ENCODE assay signal across 31 mouse cellular contexts in genomic region chr9:70782191-70782590, GRCm38 (mm10).
DNase-seq lines count a peak whose midpoint lies in the region; ATAC-seq lines count a peak whose summit lies in the region.
"Had no signal": no experiment of that assay in that cellular context is flagged by ENCODE, and none has a peak within 500 bp of the region (broad histone marks: within the 10 kb centered on the region; RNA-seq: fewer than 3 reads in every experiment).

No protein-coding gene starts in this region.

- no peak for ATAC-seq in embryonic facial prominence, embryonic 11.5 days (replicated peaks; ENCODE audit: insufficient number of reproducible peaks, low FRiP score, low TSS enrichment, low read depth)
- ATAC-seq: forebrain, embryonic 15.5 days; intestine, postnatal 0 days had no signal

- H3K27ac ChIP-seq in embryonic facial prominence, embryonic 11.5 days (replicated peaks; ENCODE audit: low read depth, low read length): no peak overlapping the region
- no peak overlapping the region for H3K27ac ChIP-seq in embryonic facial prominence, embryonic 10.5 days (replicated peaks)
- H3K27ac ChIP-seq: forebrain, embryonic 10.5 days; forebrain, embryonic 15.5 days; gastrocnemius, adult 2 months; hindbrain, embryonic 13.5 days; limb, embryonic 10.5 days; limb, embryonic 15.5 days; liver, embryonic 13.5 days; macrophage; stomach, embryonic 15.5 days had no signal

- peak; percentile 9 for DNase-seq in embryonic facial prominence, embryonic 11.5 days (ENCODE audit: low spot score)
- no peak for DNase-seq in embryonic facial prominence, embryonic 10.5 days (ENCODE audit: low spot score)
- DNase-seq in cerebellum, adult 18-20 months: peak; percentile 32 to 40
- DNase-seq in cerebellum, postnatal 10 days: peak; percentile 57 to 61
- no peak for DNase-seq in ovary, postnatal 36 days (ENCODE audit: low spot score)
- no peak for DNase-seq in thymus, postnatal 14 days
- no peak for DNase-seq in adrenal gland, postnatal 10 days
- DNase-seq: adrenal gland, adult 8-10 months; gastrocnemius, adult 2 months; gastrocnemius, postnatal 36 days; heart, adult 18-20 months; heart, postnatal 4 days; kidney, adult 9 months; kidney, postnatal 14 days; layer of hippocampus, adult 9-11 months; liver, embryonic 13.5 days; lung, adult 2 months; lung, postnatal 10 days; retina, postnatal 1 day; right cerebral cortex, postnatal 25 days; thymus, postnatal 25 days had no signal

- H3K4me1 ChIP-seq in embryonic facial prominence, embryonic 11.5 days (ENCODE audit: control insufficient read depth, insufficient read depth, low read length): no peaks in the 10 kb centered on the region
- H3K4me1 ChIP-seq in embryonic facial prominence, embryonic 10.5 days: no peaks in the 10 kb centered on the region
- H3K4me1 ChIP-seq: forebrain, embryonic 15.5 days; hindbrain, embryonic 13.5 days; limb, embryonic 10.5 days; limb, embryonic 15.5 days; stomach, embryonic 15.5 days had no signal

- no peaks in the 10 kb centered on the region for H3K27me3 ChIP-seq in embryonic facial prominence, embryonic 11.5 days (ENCODE audit: control insufficient read depth, insufficient read depth, low read length)
- no peaks in the 10 kb centered on the region for H3K27me3 ChIP-seq in embryonic facial prominence, embryonic 10.5 days (replicated peaks; ENCODE audit: low read depth, poor library complexity, severe bottlenecking)
- H3K27me3 ChIP-seq: forebrain, embryonic 15.5 days; hindbrain, embryonic 13.5 days; limb, embryonic 15.5 days; liver, embryonic 13.5 days; stomach, embryonic 15.5 days had no signal

- H3K36me3 ChIP-seq in embryonic facial prominence, embryonic 11.5 days (replicated peaks; ENCODE audit: control insufficient read depth, insufficient read depth, low read depth, low read length): no peaks in the 10 kb centered on the region
- peaks cover 21% of the 10 kb centered on the region for H3K36me3 ChIP-seq in embryonic facial prominence, embryonic 10.5 days (replicated peaks)

- H3K4me3 ChIP-seq in embryonic facial prominence, embryonic 11.5 days (ENCODE audit: low read depth, low read length): no peak overlapping the region
- H3K4me3 ChIP-seq in embryonic facial prominence, embryonic 10.5 days: no peak overlapping the region
- H3K4me3 ChIP-seq: forebrain, embryonic 10.5 days; forebrain, embryonic 15.5 days; gastrocnemius, adult 2 months; hindbrain, embryonic 13.5 days; limb, embryonic 10.5 days; limb, embryonic 15.5 days; liver, embryonic 13.5 days; stomach, embryonic 15.5 days had no signal

- 64% methylated on average over 3 of the region's 3 CpGs for WGBS in embryonic facial prominence, embryonic 11.5 days
- WGBS in embryonic facial prominence, embryonic 10.5 days: 64% methylated on average over 3 of the region's 3 CpGs

- H3K9ac ChIP-seq in embryonic facial prominence, embryonic 11.5 days (replicated peaks; ENCODE audit: low read length): no peak overlapping the region
- H3K9ac ChIP-seq: forebrain, embryonic 15.5 days; hindbrain, embryonic 13.5 days; limb, embryonic 15.5 days; liver, embryonic 13.5 days; stomach, embryonic 15.5 days had no signal

- H3K9me3 ChIP-seq in embryonic facial prominence, embryonic 11.5 days (replicated peaks; ENCODE audit: control insufficient read depth, low read length): no peaks in the 10 kb centered on the region
- H3K9me3 ChIP-seq in embryonic facial prominence, embryonic 10.5 days: no peaks in the 10 kb centered on the region
- H3K9me3 ChIP-seq: forebrain, embryonic 10.5 days; forebrain, embryonic 15.5 days; G1E; hindbrain, embryonic 13.5 days; limb, embryonic 10.5 days; limb, embryonic 15.5 days; liver, embryonic 13.5 days; stomach, embryonic 15.5 days had no signal

- H3K4me2 ChIP-seq in embryonic facial prominence, embryonic 11.5 days (ENCODE audit: low read depth, low read length): no peak overlapping the region
- H3K4me2 ChIP-seq: forebrain, embryonic 15.5 days; heart, embryonic 11.5 days; hindbrain, embryonic 13.5 days; limb, embryonic 15.5 days; liver, embryonic 13.5 days; stomach, embryonic 15.5 days had no signal

Comparison
In these comparisons a context has a peak if more than half of its experiments do, and no peak if none do; other contexts are left out.
1. DNase-seq: peak in embryonic facial prominence, embryonic 11.5 days (single experiment), cerebellum, adult 18-20 months (2 of 2) and cerebellum, postnatal 10 days (2 of 2); none in embryonic facial prominence, embryonic 10.5 days (single experiment), ovary, postnatal 36 days (single experiment), thymus, postnatal 14 days (single experiment) and adrenal gland, postnatal 10 days (single experiment).